Mouse (Mus musculus) olfactory bulb, adult 2 months (tissue): Measurements from ENCODE around the gene Gpd2.

Experiments
- CTCF ChIP-seq: fragments of 200-500 bp; IDR thresholded peaks from 2 replicates; pipeline ENCODE4 v1.5.1; 2012; ENCODE audit warnings: low read depth, mild to moderate bottlenecking, low read length, moderate library complexity; ENCODE audit not compliant: insufficient read depth
- POLR2A ChIP-seq: fragments of 200-500 bp; IDR thresholded peaks from 2 replicates; pipeline ENCODE4 v1.6.1; 2012; ENCODE audit warnings: mild to moderate bottlenecking, low read depth, low read length, moderate library complexity; ENCODE audit not compliant: insufficient read depth

GRCm38 (mm10) chr2:57283791-57284190 lies 46.4 kb downstream of the Gpd2 start:
- no peak for TF ChIP-seq POLR2A
- TF ChIP-seq CTCF = no peak
